Mouse (Mus musculus): ENCODE measurements around the gene Hdac9. TPM values are rescaled to one million over a fixed set of nuclear protein-coding genes. Genes with fewer than 3 reads are reported as not detected.
A peak's percentile ranks its signal among the peaks of the same experiment; 100 is the strongest.

Hdac9 gene
- polyA plus RNA-seq, 1 experiment from 2014 or later, result 3.3 TPM

- ATAC-seq (replicated peaks; ENCODE audit: low FRiP score, low read depth) (no peak), DNase-seq (ENCODE audit: low spot score) (no peak)
- no peak overlapping the region for H3K9ac ChIP-seq (ENCODE audit: low read depth, low read length)
- H3K27ac ChIP-seq, result no peak overlapping the region
- WGBS, result 83% methylated on average over 1 of the region's 1 CpGs
- H3K9me3 ChIP-seq (replicated peaks; ENCODE audit: low read length), result no peaks in the 10 kb centered on the region
- H3K27me3 ChIP-seq (ENCODE audit: insufficient read depth, low read length), result no peaks in the 10 kb centered on the region
- no peak for TF ChIP-seq CTCF (IDR thresholded peaks at IDR 0.05; ENCODE audit: low read depth)
- no peak overlapping the region for H3K4me2 ChIP-seq (ENCODE audit: low read length)
- no peak overlapping the region for H3K4me3 ChIP-seq (replicated peaks; ENCODE audit: low read depth, low read length)
- H3K36me3 ChIP-seq (ENCODE audit: insufficient read depth, low read length), result no peaks in the 10 kb centered on the region
- no peaks in the 10 kb centered on the region for H3K4me1 ChIP-seq (replicated peaks; ENCODE audit: insufficient read depth, low read length)
Observed at GRCm38 (mm10) chr12:34571069-34571468, 345.8 kb downstream of the Hdac9 start.

- no peaks in the 10 kb centered on the region for H3K4me1 ChIP-seq (replicated peaks; ENCODE audit: insufficient read depth, low read length)
- no peak overlapping the region for H3K9ac ChIP-seq (ENCODE audit: low read depth, low read length)
- no peak overlapping the region for H3K4me3 ChIP-seq (replicated peaks; ENCODE audit: low read depth, low read length)
- 94% methylated on average over 3 of the region's 3 CpGs for WGBS
- H3K4me2 ChIP-seq (ENCODE audit: low read length), result no peak overlapping the region
- H3K9me3 ChIP-seq (replicated peaks; ENCODE audit: low read length), result no peaks in the 10 kb centered on the region
- H3K27me3 ChIP-seq (ENCODE audit: insufficient read depth, low read length), result no peaks in the 10 kb centered on the region
- DNase-seq (ENCODE audit: low spot score), result no peak
- H3K36me3 ChIP-seq (ENCODE audit: insufficient read depth, low read length), result no peaks in the 10 kb centered on the region
- no peak for ATAC-seq (replicated peaks; ENCODE audit: low FRiP score, low read depth)
- TF ChIP-seq CTCF (IDR thresholded peaks at IDR 0.05; ENCODE audit: low read depth), result no peak
- H3K27ac ChIP-seq, result no peak overlapping the region
Observed at GRCm38 (mm10) chr12:34569472-34569871, 347.4 kb downstream of the Hdac9 start.

GRCm38 (mm10) chr12:34569052-34569451 is 347.8 kb downstream of the Hdac9 start:
- no peaks in the 10 kb centered on the region for H3K27me3 ChIP-seq (ENCODE audit: insufficient read depth, low read length)
- no peak overlapping the region for H3K4me2 ChIP-seq (ENCODE audit: low read length)
- 64% methylated on average over 3 of the region's 3 CpGs for WGBS
- no peaks in the 10 kb centered on the region for H3K36me3 ChIP-seq (ENCODE audit: insufficient read depth, low read length)
- ATAC-seq (replicated peaks; ENCODE audit: low FRiP score, low read depth) (no peak), DNase-seq (ENCODE audit: low spot score) (no peak)
- no peaks in the 10 kb centered on the region for H3K4me1 ChIP-seq (replicated peaks; ENCODE audit: insufficient read depth, low read length)
- no peaks in the 10 kb centered on the region for H3K9me3 ChIP-seq (replicated peaks; ENCODE audit: low read length)
- TF ChIP-seq CTCF (IDR thresholded peaks at IDR 0.05; ENCODE audit: low read depth), result no peak
- H3K9ac ChIP-seq (ENCODE audit: low read depth, low read length), result no peak overlapping the region
- H3K4me3 ChIP-seq (replicated peaks; ENCODE audit: low read depth, low read length), result no peak overlapping the region
- H3K27ac ChIP-seq, result no peak overlapping the region

- Histone ChIP-seq H3K4me2 (ENCODE audit: low read length) (no peak overlapping the region), H3K9ac (ENCODE audit: low read depth, low read length) (no peak overlapping the region), H3K9me3 (replicated peaks; ENCODE audit: low read length) (no peaks in the 10 kb centered on the region), H3K27me3 (ENCODE audit: insufficient read depth, low read length) (no peaks in the 10 kb centered on the region), H3K4me3 (replicated peaks; ENCODE audit: low read depth, low read length) (no peak overlapping the region), H3K27ac (no peak overlapping the region), H3K4me1 (replicated peaks; ENCODE audit: insufficient read depth, low read length) (no peaks in the 10 kb centered on the region; the same call in 1 of the 2 replicates), H3K36me3 (ENCODE audit: insufficient read depth, low read length) (no peaks in the 10 kb centered on the region)
- TF ChIP-seq CTCF (IDR thresholded peaks at IDR 0.05; ENCODE audit: low read depth), result no peak
- 56% methylated on average over 2 of the region's 2 CpGs for WGBS
- DNase-seq (ENCODE audit: low spot score) (no peak), ATAC-seq (replicated peaks; ENCODE audit: low FRiP score, low read depth) (no peak)
Observed at GRCm38 (mm10) chr12:34562331-34562730, 354.6 kb downstream of the Hdac9 start.

GRCm38 (mm10) chr12:34559001-34559400 is 357.9 kb downstream of the Hdac9 start:
- H3K27me3 ChIP-seq (ENCODE audit: insufficient read depth, low read length), result no peaks in the 10 kb centered on the region
- no peak overlapping the region for H3K4me2 ChIP-seq (ENCODE audit: low read length)
- H3K4me3 ChIP-seq (replicated peaks; ENCODE audit: low read depth, low read length), result no peak overlapping the region
- no peak overlapping the region for H3K9ac ChIP-seq (ENCODE audit: low read depth, low read length)
- 53% methylated on average over 5 of the region's 5 CpGs for WGBS
- no peaks in the 10 kb centered on the region for H3K36me3 ChIP-seq (ENCODE audit: insufficient read depth, low read length)
- H3K9me3 ChIP-seq (replicated peaks; ENCODE audit: low read length), result no peaks in the 10 kb centered on the region
- DNase-seq (ENCODE audit: low spot score) (peak; percentile 39), ATAC-seq (replicated peaks; ENCODE audit: low FRiP score, low read depth) (no peak)
- H3K4me1 ChIP-seq (replicated peaks; ENCODE audit: insufficient read depth, low read length), result no peaks in the 10 kb centered on the region; the same call in 1 of the 2 replicates
- no peak for TF ChIP-seq CTCF (IDR thresholded peaks at IDR 0.05; ENCODE audit: low read depth)
- H3K27ac ChIP-seq, result no peak overlapping the region

- TF ChIP-seq CTCF (IDR thresholded peaks at IDR 0.05; ENCODE audit: low read depth), result no peak
- Histone ChIP-seq H3K4me1 (replicated peaks; ENCODE audit: insufficient read depth, low read length) (no peaks in the 10 kb centered on the region; the same call in 1 of the 2 replicates), H3K27ac (no peak overlapping the region), H3K9me3 (replicated peaks; ENCODE audit: low read length) (no peaks in the 10 kb centered on the region), H3K4me3 (replicated peaks; ENCODE audit: low read depth, low read length) (no peak overlapping the region), H3K36me3 (ENCODE audit: insufficient read depth, low read length) (no peaks in the 10 kb centered on the region), H3K9ac (ENCODE audit: low read depth, low read length) (no peak overlapping the region), H3K27me3 (ENCODE audit: insufficient read depth, low read length) (no peaks in the 10 kb centered on the region), H3K4me2 (ENCODE audit: low read length) (no peak overlapping the region)
- ATAC-seq (replicated peaks; ENCODE audit: low FRiP score, low read depth), result no peak
- DNase-seq (ENCODE audit: low spot score), result no peak
Observed at GRCm38 (mm10) chr12:34554803-34555202, 362.1 kb downstream of the Hdac9 start.

- H3K27me3 ChIP-seq (ENCODE audit: insufficient read depth, low read length), result no peaks in the 10 kb centered on the region
- no peaks in the 10 kb centered on the region for H3K9me3 ChIP-seq (replicated peaks; ENCODE audit: low read length)
- 74% methylated on average over 9 of the region's 9 CpGs for WGBS
- TF ChIP-seq CTCF (IDR thresholded peaks at IDR 0.05; ENCODE audit: low read depth), result no peak
- no peak for DNase-seq (ENCODE audit: low spot score)
- H3K36me3 ChIP-seq (ENCODE audit: insufficient read depth, low read length), result no peaks in the 10 kb centered on the region
- no peaks in the 10 kb centered on the region for H3K4me1 ChIP-seq (replicated peaks; ENCODE audit: insufficient read depth, low read length)
- H3K4me3 ChIP-seq (replicated peaks; ENCODE audit: low read depth, low read length), result no peak overlapping the region
- ATAC-seq (replicated peaks; ENCODE audit: low FRiP score, low read depth), result no peak
- no peak overlapping the region for H3K27ac ChIP-seq
- no peak overlapping the region for H3K4me2 ChIP-seq (ENCODE audit: low read length)
- no peak overlapping the region for H3K9ac ChIP-seq (ENCODE audit: low read depth, low read length)
Observed at GRCm38 (mm10) chr12:34550268-34550667, 366.6 kb downstream of the Hdac9 start.
